Mouse (Mus musculus) adrenal gland (tissue): ENCODE results near the gene Pcp4.

Source experiments
- intact Hi-C: fragments of 180-260 bp; cut with DNase I; formaldehyde crosslinking; loops from one replicate; pipeline ENCODE4 v1.15.1; 2025

Gene Pcp4

DNA sequence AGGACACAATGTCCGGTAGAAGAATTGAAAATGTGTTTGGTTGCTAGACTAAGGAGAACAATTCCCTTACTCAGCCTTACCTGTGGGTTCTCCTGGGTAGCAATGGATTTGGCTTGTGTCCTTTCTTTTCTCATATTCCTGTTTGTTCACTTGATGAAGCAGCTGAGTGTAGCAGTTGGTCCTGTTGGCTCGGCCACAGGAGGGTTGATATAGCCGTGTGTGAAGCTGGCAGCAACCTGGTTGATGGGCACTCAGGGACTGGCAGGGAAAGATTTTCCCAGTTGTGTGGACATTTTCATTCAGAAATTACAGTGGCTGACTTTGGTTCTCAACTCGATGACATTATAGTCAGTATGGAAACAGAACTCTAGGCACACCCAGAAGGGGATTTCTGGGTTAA is 14.4 kb downstream of the Pcp4 start:
- intact Hi-C loops, result no loop called here

DNA sequence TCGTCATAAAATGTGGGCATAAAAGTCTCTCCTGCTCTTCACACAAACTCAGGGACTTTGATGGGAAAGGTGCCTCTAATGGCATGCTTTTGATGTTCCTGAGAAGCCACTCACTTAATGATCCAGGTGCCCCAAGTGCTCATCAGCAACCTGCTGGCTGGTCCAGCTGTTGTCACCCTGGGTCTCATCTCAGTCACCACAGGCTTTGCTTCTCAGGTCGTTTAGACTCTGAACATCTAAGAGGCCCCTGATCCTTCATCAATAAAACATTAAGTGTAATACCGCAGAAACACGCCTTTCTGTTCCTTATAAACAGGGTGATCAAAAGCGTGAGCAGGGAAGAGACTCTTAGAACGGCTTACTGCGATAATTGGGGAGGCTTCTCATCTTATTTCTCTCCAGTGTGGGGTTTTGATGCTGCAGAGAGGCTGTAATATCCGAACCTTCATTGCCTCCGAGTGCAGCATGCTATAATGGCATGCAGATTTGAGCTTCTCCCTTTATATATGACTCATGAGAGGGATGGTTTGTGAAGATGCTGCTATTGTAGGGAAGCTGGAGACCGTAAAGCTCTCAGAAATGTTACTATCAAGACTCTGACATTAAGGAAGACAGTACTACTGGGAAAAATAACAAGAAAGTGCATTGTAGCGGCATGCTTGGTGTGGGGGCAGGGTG is 19.7 kb downstream of the Pcp4 start:
- intact Hi-C loops, result no loop called here

DNA sequence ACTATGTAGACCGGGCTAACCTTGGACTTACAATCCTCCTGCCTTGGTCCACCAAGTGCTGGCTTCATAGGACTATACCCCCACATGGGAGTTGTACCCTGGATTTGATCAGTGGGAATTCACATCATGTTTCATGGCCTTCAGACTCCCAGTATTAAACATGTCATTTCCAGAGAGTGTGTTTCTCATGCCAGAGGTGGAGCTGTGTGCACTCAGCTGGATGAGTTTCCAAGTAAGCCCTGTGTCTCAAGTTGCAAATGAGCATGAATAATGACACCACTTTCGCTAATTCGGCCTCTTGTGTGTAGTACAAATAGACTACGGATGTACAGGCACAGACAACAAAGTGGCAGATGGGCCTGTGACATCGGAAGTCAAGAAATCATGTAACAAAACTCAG is 20.6 kb downstream of the Pcp4 start:
- intact Hi-C loops, result no loop called here

DNA sequence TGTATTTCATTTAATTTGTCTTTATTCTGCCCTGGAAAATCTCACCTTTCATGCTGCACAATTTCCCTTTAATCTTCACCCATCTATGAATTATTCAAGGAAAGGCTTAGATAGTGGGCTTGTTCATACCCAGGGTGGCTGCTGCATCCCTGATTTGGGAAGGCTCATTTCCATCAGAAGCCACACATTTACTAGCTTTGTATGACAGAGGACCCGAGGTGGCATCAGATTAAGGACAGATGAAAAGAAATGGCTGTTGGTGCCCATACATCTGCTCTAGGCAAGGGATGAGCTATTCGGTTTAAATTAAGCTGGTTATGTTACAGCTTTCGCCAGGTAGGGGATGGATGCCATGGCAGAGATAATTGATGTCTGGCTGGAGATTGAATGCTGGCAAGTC is 24.1 kb downstream of the Pcp4 start:
- intact Hi-C loops, result no loop called here

DNA sequence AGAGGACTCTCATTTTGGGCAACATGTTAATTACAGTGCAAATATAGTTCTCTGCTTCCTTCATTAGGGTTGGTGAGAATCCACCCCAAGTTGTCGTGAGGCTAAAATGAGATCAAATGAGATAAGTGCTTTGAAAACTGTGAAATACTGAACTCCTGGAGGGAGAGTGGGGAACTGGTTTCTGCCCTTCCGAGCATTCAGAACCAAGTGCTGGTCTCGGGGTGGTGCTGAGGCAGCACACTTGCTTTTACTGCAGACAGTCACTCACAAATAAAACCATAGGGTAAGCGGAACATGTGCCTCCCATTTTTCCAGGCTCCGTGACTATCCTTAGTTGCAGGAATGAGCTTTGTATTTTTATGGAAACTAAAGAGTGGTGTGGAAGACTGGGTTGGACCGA is 26.7 kb downstream of the Pcp4 start:
- intact Hi-C loops, result no loop called here

DNA sequence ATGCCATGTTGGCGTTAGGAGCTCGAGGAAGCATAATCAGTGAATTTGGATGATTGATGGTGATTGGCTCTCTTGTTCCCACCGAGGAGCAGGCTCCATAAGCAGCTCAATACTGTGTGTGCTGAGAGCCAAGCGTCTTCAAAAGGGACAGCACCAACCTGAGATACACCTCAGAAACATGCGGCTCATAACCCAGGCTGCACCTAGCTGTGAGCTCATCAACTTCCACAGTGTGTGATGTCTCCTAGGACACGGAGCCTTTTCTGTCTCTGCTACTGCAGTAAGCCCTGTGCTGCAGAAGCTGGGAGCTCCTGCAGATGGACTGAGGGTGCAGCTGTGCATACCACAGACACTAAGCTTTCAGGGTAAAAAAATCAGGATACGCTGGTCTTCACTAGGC is 31.5 kb downstream of the Pcp4 start:
- intact Hi-C loops, result no loop called here

DNA sequence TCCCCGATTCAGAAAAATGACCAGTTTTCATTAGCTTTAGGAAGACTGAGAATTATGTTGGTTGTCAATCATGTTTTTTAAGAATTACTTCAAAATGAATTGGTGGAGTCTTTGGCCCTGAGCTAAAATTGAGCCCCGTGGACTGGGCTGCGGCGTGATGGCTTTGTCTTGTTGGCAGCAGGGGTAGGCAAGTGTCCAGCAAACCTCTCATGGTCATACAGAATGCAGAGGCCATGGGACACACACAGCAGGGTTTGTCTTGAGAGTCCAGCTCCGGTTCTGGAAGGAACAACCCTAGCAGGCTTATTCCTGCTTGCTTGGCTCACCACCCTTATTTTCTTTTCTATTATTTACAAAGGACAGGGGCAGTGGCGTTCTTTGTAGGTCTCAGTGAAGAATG is 33.8 kb downstream of the Pcp4 start:
- intact Hi-C loops, result no loop called here

DNA sequence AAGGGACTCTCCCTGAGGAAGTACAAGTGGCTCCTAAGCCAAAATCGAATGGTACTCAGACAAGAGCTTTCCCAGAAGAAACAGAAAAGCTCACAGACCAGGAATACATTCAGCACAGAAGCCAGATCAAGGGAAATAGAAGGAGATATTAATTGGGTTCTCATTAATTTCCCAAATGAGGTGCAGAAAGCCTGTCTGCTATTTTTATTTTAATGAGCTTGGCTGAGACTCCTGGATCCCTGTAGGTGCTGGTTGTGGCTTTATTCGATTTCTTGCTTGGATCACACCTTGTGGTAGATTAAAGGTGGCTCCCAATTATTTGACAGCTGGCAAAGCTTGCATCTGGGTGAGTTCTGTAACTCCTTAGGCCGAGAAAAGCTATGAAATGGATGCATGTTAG is 35.2 kb downstream of the Pcp4 start:
- intact Hi-C loops, result no loop called here

DNA sequence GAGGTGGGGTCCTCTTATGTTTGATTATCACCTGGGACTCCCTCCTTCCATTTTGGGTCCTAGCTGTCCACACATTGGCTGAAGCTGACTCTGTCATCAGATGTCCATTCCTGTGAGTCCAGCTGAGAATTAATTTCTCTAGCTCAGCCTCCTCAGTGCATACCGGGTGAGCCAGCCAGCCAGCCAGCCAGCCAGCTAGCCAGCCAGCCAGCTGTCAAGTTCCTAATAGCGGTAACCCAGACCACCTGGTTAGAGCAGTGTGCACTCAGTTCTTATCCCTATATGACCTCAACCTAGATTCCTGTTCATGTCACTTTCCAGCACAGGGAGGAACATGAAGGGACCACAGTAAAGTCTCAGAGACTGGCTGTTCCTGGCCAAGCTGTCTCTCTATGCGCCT is 47.1 kb downstream of the Pcp4 start:
- intact Hi-C loops, result no loop called here

DNA sequence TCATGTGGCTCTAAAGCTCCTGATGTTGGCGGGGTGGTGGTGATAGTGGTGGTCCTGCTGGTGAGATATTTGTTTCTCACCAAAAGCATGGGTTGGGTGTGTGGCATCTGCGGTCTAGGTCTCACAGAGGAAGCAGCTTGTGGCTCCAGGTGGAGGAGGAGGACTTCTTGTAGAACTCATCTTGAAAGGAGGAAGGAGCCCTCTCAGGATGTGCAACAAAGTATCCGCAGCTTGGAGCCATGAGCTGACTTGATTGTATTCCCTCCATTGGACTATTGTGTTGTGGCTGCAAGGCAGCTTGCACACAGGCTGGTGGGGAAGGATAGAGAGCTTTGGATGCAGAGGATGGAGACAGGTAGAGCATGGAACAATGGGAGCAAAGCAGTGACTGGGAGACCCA is 60.1 kb downstream of the Pcp4 start:
- intact Hi-C loops, result no loop called here

DNA sequence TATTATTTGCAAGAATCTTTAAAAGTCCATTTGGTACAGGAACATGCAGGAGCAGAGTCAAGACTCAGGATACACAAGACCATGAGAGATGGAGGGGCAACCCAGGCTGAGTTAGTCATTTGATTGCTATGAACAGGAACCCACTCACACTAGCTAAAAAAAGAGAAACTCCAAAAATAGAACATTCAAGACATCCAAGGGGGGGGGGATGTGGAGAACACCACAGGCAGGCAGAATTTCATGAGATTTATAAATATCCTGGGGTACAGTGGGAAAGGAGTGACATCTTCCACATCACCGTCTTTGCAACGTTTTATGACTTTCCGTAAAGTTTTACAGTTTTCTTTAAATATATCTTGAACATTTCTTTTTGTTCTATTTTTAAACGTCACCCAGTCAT is 61.1 kb downstream of the Pcp4 start:
- intact Hi-C loops, result no loop called here

DNA sequence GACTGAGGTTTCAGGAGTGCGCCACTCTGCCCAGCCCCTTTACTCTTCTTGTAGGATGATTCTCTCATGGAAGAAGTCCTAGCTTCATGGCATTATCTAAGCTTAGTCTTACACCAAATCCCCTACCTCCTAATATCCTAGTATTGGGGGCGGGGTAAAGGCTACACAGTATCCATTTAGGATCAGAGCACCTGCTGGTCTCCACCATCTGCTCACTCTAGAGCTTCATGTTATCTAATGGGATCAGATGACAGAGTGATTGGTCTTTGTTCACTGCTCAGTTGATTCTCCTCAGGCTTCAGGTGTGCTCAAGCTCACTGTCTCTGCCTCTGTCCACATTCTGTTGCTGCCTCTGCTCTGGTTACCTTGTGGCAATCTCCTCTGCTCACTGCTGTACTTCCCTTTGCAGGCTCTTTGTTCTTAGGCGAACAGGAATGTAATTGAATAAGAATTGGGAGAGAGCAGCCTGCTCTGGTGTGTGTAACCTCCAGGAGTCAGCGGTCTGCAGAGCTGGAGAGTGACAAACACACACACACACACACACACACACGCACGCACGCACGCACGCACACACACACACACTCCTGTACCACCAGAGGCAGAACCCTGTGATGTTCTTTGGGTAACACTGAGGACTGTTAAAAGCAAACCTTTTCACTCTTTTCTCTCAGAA is 62.6 kb downstream of the Pcp4 start:
- intact Hi-C loops, result no loop called here

DNA sequence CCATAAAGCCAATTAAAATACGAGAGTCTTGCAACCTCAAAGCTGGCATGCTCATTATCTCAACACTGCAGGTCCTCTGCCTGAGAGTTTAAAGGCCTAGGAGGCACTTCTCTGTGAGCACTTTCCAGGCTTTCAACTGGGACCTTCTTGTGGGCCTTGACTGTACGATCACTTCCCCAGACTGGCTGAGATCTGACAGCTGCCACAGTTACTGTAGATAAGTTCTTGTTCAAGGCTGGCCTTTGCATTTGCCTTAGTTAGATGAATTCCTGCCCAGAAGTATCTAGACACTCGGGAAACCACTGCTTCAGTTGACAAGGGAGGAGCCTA is 63.1 kb downstream of the Pcp4 start:
- intact Hi-C loops, result no loop called here

DNA sequence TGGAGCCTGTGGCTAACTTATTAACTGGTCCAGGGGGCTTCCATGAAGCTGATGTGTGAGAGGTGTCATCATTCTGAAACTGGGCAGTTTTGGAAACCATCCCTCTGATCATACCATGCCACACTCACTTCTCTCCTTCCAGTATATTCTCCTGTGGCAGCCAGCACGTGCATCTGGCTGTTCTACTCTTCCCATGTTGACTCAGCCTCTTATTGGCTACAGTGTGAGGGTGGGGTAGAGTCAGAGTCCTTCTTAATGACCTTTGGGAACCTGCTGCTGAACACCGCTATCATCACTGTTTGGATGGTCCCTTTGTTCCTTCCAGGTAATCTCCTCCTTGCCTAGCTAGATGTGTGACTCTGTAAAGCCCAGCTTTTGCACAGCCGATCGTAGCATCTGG is 63.6 kb downstream of the Pcp4 start:
- intact Hi-C loops, result no loop called here

DNA sequence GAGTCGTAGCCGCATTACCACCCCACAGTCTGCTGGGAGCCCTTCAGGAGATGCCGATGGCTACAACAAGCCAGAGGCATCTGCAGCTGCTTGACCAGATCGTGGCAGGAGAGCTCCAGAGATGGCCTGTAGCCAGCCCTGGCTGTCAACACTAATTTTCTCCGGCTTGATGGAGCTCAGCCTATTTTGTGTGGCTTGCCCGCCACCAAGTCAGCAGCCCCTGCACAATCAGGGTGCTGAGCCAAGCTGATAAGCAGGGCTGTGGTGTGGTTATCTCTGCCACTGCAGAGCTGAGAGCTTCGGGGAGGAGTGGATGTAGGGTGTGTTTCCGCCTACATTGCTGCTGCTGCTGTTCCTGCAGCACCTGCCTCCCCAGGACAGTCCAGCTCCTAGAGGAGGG is 66.3 kb downstream of the Pcp4 start:
- intact Hi-C loops, result no loop called here

DNA sequence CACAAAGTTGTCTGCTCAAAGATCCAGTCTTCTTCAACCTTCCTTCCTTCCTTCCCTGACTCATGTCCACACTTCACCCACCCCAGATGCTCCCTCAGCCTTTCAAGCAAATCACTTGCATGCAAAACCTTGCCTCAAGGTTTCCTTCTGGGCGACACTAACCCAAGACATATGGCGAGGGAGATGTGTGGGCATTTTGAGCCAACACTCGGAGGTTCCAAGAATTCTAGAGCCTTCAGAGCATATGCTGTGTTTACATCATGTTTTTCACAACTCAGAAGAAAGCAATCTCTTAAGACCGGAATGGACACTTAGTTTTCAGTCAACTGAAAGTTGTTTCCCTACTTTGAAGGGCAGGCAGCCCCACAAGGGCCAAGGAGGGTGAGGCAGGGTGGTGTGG is 67.9 kb downstream of the Pcp4 start:
- intact Hi-C loops, result no loop called here

DNA sequence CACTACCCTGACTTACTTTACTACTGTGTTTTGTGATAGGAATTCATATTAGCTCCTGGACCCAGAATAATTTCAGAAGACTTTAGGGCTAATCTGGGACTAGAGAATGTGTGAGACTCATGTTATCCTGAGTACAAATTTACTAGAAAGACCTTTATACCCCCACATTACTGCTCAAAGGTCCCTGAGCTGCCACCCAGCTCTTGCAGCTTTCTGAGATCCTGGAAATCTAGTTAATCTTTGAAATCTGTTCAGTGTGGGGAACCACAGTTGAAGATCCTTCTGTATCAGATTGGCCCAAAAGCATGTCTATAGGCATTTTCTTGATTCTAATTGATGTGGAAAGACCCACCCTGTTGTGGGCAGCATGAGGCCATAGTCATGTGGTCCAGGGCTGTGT is 69.0 kb downstream of the Pcp4 start:
- intact Hi-C loops, result no loop called here

DNA sequence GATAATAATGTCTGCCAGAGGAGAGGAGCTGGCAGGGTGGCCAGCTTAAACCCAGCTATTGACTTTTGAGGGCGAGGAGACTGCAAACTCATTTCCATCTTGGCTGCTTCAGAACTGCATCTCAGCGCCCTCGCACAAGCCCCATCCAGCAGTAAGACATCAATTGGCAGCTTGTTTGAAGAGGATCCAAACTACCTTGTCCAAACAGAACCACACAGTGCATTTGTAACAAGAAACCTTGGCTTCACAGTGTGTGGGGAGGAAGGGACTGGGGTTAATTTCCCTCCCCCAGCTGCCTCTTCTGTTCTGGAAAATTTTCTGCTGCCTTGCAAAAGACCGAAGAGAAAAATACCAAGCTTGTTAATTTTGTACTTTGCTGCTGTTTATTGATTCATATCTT is 71.7 kb downstream of the Pcp4 start:
- intact Hi-C loops, result no loop called here

DNA sequence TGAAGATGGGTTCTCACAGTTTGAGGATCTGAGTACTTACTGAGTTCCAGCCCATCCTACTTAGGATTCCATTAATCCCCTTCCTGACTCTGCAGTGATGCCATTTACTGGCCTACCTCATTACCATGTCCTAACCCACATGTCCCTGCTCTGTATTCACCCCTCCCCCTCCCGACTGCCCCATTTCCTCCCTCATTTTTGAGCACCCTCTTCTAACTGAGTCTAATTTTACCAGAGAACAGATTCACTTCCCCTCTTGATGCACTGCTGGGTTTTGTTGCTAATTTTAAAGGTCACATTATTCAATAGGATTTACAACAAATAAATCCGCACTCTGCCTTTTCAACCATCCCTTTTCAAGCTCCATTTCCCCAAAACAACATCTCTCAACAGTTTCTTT is 73.7 kb downstream of the Pcp4 start:
- intact Hi-C loops, result no loop called here

DNA sequence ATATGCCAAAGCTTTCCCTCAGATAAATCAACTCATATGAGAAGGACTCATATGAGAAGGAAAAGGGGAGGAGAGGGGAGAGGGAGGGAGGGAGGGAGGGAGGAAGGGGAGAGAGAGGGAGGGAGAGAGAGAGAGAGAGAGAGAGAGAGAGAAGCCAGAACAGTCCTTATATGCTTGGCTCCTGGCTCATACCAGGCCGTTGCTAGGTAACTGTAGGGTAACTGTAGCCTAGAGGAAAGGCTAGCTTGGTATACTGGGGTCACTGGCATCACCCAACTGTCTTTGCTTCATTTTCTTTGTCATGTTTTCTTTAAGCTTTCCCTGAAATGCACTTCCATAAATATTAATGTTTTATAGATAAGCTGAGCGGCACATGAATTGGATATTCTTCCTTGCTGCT is 85.3 kb downstream of the Pcp4 start:
- intact Hi-C loops, result no loop called here

DNA sequence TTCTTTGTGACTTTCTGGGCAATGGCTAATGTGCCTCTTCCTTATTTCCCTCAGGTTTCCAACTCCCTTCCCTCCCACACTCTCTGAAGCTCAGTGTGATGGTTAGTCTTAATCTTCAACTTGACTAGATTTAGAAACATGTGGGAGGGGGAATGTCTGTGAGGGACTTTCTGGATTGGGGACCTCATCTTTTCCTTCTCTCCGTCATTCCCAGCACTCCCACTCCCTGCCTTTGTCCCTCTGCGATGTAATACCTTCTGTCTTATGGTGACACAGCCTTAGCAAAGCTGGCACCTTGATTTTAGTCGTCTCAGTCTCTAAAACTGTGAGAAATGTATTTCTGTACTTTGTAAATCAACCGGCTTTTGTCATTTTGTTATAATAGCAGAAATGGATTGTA is 88.0 kb downstream of the Pcp4 start:
- intact Hi-C loops, result no loop called here

DNA sequence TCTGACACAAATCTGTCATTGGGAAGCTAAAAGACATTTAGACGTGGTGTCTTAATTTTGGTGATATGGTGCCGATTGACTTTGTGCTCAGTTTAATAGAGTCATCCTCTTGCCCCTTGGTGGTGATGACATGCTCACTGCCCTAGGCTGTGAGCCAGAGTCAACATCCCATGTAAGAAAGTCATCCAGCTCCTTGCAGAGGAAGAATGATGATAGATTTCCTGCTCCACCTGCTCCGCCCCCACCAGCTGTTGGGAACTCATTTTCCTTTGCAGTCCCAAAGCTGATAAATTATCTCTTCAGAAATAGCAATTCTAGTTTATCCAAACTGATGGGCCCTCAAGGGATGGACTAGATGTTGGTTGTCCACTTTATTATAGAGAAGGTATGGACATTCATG is 89.2 kb downstream of the Pcp4 start:
- intact Hi-C loops, result no loop called here

DNA sequence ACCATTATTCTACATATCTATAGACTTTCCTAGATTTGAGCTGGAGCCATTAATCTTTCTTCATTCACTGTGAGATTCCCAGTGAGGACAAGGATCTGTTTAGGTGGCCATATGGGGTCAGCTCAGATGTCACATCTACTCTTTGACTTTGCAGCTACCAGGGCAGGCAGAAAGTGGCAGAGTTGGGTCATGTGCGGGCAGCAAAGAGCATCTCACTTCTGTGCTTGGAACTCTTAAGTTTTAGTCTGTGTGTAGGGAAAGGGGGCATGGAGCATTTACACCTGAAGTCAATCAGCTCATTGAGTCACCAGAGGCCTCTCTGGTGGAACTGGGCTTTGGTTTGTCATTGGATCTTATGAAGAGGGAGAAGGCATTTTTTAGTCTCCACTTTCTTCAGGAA is 90.9 kb downstream of the Pcp4 start:
- intact Hi-C loops, result no loop called here

DNA sequence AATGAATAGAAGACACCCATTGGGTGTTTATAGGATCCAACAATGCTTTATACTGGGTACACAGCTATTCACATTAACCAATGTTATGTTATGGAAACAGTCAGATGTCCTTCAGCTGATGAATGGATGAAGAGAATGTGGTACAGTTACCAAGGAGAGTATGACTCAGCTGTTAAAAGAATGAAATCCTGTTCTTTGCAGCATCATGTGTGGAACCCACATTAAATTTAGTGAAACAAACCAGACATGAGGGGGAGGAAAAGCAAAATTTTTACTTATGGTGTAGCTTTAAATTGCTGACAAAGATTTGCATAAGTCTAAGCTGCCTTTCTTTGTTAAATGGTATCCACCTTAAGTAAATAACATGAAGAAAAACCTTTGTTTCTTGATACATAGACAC is 92.4 kb downstream of the Pcp4 start:
- intact Hi-C loops, result no loop called here
